Mouse (Mus musculus) liver, postnatal 0 days (tissue): ENCODE data around the gene Mettl21c.

Experiments
- CTCF ChIP-seq: sonication (generic); IDR thresholded peaks from 2 replicates; pipeline ENCODE4 v1.5.1; 2016; ENCODE audit warnings: antibody characterized with exemption, low read depth
- EP300 ChIP-seq: IDR thresholded peaks from 2 replicates; pipeline ENCODE4 v1.6.1; 2016; ENCODE audit warnings: antibody characterized with exemption, low read depth, mild to moderate bottlenecking

GRCm38 (mm10) chr1:44019934-44020333, at the start of gene Mettl21c:
- TF ChIP-seq CTCF (no peak), EP300 (no peak)
